Mouse (Mus musculus) CD4-positive, CD25-positive, alpha-beta regulatory T cell, adult 4 months (primary cell): ENCODE measurements around the gene Cfl1. TPM values are rescaled to one million over a fixed set of nuclear protein-coding genes. Genes with fewer than 3 reads are reported as not detected.

Experiments used
- ATAC-seq: one replicate; pipeline ENCODE4 v1.8.0; 2017
- polyA plus RNA-seq, 2 experiments: library from polyadenylated mRNA; unstranded; fragments of 100-300 nt; shearing (Covaris generic); gene quantifications; one replicate each; pipeline ENCODE4 v1.2.1; 2017

Gene Cfl1
- polyA plus RNA-seq, result 1,000 to 10,000 TPM; 1,977 to 2,151 TPM

DNA sequence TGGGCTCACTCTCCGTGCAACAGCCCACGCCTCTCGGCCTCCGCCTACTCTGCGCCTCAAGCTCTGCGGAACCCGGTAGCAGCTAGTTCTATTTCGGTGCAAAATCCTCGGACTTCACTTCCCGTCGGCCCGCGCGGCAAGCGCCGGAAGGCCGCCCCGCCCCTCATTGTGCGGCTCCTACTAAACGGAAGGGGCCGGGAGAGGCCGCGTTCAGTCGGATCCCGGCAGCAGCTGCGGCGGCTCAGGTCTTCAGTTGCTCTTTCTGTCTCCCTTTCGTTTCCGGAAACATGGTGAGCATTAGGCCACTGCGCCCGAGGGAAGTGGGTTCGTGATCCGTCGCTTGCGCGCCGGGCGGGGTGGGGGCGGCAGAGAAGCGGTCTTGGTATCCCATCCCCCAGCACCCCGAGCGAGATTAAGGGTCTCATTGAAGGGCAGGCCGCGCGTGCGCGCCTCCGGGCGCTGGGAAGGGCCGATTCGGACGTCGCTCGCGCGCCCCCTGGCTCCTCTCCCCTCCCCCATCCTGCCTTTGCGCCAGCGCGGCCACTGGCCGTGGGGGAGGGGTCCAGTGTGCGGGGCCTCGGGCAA, at the start of gene Cfl1:
TSS of gene Cfl1 (plus strand) at position 143 of the 585 bp plus-strand sequence.
- ATAC-seq, result peak; percentile 54

DNA sequence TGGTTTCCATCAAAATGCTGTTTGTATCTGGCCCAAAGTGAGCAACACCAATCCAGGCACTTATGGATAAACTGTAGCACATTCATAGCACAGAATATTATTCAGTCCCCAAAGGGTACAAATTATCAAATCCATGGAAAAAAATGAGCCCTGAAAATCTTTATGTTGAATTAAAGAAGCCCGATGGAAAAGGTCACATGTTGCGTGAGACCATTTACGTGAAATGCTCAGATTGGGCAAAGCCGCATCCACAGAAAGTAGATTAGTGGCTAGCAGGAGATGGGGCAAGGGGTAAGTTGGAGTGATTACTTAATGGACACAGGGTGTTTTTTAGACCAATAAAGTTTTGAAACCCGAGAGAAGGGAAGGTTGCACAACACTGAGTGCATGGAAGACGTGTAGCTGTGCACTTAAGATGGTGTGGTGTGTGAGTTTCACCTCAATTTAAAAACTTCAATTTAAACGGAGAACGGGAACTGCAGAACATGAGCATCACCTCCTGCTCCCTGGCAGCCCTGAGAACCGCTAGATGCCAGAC, 45.8 kb upstream of the Cfl1 start:
- no peak for ATAC-seq

GRCm38 (mm10) chr19:5444954-5445353, 45.3 kb upstream of the Cfl1 start:
- ATAC-seq, result no peak

DNA sequence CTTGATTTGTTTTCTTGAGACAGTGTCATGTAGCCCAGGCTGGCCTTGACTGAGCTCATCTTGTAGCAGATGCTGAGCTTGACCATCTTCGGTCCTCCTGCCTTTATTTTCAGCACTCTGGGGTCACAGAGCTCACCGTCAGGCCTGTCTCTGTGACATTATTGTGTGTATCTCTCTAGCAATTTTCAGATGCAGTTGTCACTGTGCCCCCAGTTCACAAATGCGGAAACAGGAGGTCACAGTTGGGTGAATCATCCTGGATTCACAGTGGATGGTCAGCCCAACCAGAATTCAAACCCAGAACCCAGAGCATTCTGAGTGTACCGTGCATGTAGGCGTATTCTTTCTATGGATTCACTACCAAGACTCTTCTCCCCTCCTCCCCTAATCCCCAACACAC, 44.5 kb upstream of the Cfl1 start:
- ATAC-seq, result no peak

DNA sequence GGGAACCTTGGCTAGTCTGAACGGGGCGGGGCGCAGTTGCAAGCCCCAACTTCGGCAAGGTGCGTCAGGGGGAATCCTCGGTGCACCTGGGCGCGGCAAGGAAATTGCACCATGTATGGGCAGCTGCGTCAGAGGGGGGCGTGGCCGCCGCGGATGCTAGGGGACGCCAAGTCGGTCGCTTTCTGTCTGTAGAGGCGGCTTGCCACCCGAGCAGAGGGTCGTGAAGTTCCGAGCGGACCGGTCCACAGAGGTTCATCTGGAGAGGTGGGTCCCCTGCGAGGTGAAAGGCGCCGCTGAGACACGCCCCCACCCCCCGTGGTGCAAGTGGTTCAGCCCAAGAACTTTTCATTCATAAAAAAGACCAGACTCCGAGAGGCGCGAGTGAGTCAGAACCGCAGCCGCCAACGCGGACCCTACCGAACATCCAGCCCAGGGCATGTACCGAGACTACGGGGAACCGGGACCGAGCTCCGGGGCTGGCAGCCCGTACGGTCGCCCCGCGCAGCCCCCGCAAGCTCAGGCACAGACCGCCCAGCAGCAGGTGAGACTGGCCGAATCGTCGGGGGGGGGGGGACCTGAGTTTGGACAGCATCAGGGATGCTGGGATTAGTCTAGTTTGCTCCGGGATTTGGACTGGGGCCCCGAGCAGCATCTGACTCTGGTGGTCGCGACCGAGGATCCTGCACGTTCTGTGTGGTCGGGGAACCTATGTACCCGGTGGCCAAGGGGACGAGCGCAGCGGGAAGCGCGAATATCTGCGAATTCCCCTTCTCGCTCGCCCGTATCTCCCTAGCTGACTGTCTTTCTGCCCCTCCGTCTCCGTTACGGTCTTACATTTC, 42.5 kb upstream of the Cfl1 start, which contains the start of gene Fosl1:
TSS of gene Fosl1 (plus strand) at position 33 of the 839 bp plus-strand sequence.
- peak; percentile 94 for ATAC-seq

DNA sequence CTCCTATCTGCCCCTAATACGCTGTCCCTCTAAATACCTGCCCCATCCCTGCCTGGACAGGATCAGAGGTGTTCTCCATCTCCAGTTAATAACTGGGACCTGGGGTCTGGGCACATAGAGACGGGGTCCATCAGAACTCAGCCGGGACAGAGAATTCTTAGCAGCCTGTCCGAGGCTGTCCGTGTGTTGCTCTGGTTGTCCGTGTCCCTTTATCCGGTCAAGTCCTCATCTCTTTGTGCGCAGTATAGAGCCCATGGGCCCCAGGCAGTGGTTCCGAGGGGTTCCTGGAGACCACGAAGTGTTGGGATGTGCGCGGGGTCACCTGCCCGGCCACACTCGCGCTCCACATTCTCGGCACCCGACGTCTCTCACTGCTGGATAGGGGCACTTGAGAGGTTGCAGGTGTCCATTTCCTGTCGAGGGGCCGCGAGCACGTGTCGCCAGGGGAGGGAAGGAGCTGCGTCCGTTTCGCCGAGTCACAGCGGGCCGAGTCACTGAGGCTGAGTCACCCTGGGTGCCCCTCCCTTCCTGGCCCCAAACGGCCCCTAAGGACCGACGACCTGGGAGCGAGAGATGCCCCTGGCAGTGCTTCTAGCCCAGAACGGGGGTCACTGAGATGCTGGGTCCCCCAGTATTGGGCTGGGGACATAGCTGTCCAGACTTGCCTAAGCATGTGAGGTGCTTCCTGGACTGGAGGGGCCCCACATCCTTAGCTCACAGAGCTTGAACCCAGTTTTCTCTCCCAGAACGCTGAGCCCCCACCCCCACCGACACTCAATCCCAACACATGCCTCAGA, 41.7 kb upstream of the Cfl1 start:
- ATAC-seq, result peak; percentile 30

DNA sequence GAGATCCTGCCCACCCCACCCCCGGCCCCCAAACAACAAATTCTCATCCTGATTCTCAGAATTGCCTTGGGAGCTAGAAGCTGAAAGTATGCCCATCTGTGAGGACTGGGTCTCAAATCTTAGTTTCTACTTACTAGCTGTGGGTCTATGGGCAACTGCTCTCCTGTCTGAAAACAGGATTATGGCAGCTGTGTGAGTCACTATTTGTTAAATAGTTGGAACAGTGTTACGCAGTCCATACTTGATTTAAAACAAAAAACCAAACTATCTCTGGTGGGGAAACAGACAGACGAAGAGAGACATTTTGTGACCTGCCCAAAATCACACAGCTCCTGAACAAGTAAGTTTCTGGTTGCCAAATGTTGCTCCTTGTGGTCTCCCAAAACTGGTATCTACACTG, 40.6 kb upstream of the Cfl1 start:
- no peak for ATAC-seq

- ATAC-seq, result no peak
Observed at GRCm38 (mm10) chr19:5451766-5452165, 38.5 kb upstream of the Cfl1 start.

GRCm38 (mm10) chr19:5455037-5455436, 35.2 kb upstream of the Cfl1 start:
- no peak for ATAC-seq

- no peak for ATAC-seq
Observed at GRCm38 (mm10) chr19:5455568-5455967, 34.7 kb upstream of the Cfl1 start.

DNA sequence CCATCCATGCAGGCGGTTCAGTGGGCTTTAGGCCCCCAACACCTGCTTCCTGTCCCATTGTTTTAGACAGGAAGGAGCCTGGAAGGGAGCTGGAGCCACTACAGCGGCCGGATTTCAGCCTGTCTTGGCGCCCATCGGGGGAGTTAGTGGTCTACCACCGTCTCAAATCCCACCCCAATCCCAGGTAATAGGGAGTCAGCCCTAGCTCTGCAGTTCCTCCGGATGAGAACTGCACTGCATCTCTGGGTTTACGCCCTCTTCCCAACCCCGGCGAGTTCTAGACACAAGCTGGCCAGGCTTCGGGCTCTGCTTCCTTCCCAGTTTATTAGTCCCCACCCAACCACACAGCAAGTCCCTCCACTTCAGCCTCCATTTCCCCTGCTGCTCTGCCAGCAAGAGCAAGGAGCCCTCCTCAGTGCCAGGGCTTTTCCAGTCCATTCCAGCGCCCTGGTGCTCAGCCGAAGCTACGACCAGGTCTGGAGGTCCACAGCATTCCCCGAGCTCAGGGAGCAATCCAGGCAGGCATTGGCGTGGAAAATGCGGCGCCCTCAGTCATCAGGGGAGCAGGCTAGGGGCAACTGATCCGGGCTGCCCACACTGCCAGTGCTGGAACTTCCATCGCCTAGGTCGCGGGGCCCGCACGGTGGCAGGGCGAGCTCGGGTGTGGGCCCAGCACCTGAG, 33.9 kb upstream of the Cfl1 start:
- ATAC-seq, result no peak

DNA sequence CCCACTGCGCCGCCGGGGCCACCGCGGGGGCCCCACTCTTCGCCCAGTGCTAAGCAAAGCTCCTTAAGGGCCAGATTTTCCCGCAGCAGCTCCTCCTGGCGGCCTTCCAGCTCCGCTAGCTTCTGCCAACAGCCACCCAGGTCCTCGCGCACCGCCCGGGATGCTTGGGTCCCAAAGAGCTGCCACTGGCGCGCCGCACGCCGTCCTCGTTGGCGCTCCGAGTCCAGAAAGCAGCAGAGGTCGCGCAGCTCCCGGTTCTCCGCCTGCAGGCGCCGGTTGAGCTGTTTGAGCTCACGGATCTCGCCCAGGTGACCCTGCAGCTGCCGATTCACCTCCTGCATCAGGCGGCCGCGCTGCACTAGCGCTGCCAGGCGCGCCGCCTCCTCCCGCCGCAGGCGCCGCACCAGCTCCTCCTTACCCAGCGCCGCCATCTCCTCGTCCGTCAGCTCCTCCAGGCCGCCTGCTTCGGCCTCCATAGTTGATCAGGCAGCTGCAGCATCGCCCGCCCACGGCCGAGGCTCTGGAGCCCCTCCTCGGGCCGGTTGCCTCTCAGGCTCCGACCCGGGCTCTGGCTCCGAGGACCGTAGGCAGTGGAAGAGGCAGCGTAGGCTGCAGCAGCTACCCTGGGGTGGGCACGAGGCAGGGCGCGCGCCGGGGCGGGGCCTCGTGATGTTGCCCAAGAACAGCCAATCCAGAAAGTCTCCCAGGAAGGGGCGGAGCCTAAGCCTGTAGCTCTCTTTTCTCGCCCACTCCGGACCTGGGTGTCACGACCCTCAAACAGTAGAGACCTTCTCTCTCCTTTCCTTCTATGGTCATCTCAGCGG, 33.1 kb upstream of the Cfl1 start:
- peak; percentile 88 for ATAC-seq

GRCm38 (mm10) chr19:5457746-5458442, 32.4 kb upstream of the Cfl1 start, which contains the start of gene Ccdc85b:
TSS of gene Ccdc85b (minus strand) at chr19:5457894.
- peak; percentile 11 for ATAC-seq

- no peak for ATAC-seq
Observed at GRCm38 (mm10) chr19:5459019-5459418, 31.2 kb upstream of the Cfl1 start.

DNA sequence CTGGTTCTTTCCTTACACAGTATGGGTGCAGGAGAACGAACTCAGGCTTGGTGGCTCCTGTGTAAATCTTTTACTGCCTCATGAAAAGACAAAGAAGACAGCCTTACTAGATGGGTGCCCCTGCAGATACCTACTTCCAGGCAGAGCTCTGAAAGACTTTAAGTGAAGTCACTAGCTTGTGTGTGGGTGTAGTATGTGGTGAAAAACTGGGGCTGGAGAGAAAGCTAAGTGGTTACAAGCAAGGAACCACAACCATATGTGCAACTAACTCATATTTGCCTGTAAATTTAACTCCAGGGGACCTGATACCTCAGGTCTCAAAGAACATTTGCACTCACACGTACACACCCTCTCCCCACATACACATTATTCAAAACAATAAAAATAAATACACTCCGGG, 30.4 kb upstream of the Cfl1 start:
- no peak for ATAC-seq

DNA sequence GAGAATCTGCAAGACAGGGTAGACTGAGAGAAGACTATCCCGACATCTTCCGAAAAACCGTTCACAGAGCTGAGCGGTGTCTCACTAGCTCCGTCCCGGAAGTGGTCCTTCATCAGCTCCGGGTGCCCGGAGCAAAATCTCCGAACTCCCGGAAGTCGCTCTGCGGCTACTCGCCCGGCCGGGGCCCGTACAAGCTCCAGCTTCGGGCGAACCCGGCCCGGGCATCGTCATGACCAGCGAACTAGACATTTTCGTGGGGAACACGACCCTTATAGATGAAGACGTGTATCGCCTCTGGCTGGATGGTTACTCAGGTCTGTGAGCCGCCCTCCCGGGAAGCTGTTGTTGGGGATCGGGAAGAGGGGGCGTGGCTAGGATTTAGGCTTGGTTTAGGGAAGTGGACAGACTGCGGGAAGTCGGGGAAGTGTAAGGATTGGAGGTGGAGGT, 29.8 kb upstream of the Cfl1 start, which contains the start of gene Fibp:
TSS of gene Fibp (plus strand) at position 151 of the 447 bp plus-strand sequence.
- peak; percentile 68 for ATAC-seq

GRCm38 (mm10) chr19:5461411-5461810, 28.8 kb upstream of the Cfl1 start:
- ATAC-seq, result no peak

- ATAC-seq, result no peak
Observed at GRCm38 (mm10) chr19:5463212-5463611, 27.0 kb upstream of the Cfl1 start.

DNA sequence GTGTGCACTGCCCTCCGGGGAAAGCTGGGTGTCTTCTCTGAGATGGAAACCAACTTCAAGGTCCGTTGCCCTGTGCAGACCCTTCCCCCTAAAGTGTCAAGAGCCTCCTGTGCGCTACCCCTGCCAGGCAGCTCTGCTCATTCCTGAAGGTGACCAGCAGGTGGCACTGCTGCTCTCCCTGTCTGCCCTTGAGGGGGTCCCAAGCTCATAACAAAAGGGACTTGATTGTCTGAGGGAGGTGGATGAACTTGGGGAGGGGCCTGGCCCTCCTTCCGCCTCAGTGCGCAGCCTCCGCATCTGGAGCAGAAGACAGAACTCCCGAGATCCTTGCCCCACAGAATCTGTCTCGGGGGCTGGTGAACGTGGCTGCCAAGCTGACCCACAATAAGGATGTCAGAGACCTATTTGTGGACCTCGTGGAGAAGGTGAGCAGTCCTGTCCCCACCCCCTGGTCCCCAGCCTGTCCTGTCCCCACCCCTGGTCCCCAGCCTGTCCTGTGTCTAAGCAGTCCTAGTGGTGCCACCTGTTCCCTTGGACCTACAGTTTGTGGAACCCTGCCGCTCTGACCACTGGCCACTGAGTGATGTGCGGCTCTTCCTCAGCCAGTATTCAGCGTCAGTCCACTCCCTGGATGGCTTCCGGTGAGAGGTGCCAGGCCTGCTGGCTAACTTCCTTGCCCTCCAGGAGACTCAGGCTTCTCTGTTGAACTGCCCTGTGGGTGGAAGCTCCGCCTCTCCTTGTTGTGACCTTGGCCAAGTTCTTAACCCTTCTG, 26.3 kb upstream of the Cfl1 start:
- no peak for ATAC-seq

DNA sequence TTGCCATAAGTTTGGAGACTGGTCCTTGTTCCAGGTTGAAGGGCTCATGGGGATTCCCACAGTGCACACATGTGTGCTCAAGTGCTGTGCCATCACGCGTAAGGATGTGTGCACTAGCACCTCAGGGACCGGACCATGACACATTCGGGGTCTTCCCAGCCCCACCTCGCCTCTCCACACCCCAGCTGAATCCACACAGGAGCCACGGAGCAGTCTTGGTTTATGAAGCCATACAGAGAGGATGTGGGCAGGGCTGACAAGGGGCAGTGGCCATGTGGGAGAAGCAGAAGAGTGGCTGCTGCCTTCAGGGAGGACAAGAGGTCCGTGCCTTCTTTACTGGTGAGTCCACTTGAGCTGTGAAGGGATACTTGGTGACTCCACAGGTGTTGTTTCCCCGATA, 25.2 kb upstream of the Cfl1 start:
- no peak for ATAC-seq
